In the genomic region with DNA sequence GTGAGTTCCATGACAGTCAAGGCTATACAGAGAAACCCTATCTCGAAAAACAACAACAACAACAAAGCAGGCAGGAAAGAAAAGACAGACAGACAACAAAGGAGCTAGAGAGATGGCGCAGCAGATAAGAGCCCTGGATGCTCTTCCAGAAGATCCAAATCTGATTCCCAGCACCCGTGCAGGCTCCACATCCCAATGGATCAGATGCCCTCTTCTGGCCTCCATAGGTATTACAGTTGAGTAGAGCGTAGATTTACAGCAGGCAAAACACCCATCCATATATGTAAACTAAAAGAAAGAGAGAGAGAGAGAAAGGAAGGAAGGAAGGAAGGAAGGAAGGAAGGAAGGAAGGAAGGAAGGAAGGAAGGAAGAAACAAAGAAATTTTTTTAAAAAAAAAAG, we compare ENCODE assay signal across 9 mouse cellular contexts. TPM values are rescaled to one million over a fixed set of nuclear protein-coding genes. Genes with fewer than 3 reads are reported as not detected.
A peak's percentile ranks its signal among the peaks of the same experiment; 100 is the strongest.
DNase-seq lines count a peak whose midpoint lies in the region; ATAC-seq and TF ChIP-seq lines count a peak whose summit lies in the region.
"Had no signal": no experiment of that assay in that cellular context is flagged by ENCODE, and none has a peak within 500 bp of the region (broad histone marks: within the 10 kb centered on the region; RNA-seq: fewer than 3 reads in every experiment).

No protein-coding gene starts in this region.

- no peak overlapping the region for H3K4me3 ChIP-seq in spleen, adult 2 months (ENCODE audit: extremely low read depth, insufficient read depth, insufficient read length)

- WGBS in spleen, adult 2 months = 81% methylated on average over 4 of the region's 4 CpGs

- no peaks in the 10 kb centered on the region; the same call in 1 of the 2 replicates for H3K36me3 ChIP-seq in spleen, adult 2 months (ENCODE audit: control insufficient read depth, insufficient read depth, low read length)
- H3K36me3 ChIP-seq in splenic B cell, adult 2 months (ENCODE audit: control insufficient read depth, insufficient read depth, low read length, poor library complexity, severe bottlenecking) = peaks cover 3% of the 10 kb centered on the region; the same call in 1 of the 2 replicates

- TF ChIP-seq POLR2A in spleen, adult 2 months (IDR thresholded peaks at IDR 0.05; ENCODE audit: low read depth, low read length) = no peak

- peak; percentile 89 for DNase-seq in heart, adult 11 months
- no peak for DNase-seq in heart, adult 9 months (ENCODE audit: low spot score in 2 of 2)
- no peak for DNase-seq in spleen, adult 2 months (ENCODE audit: low read depth in 1 of 2, low spot score in 2 of 2)
- no peak for DNase-seq in spleen, adult 12 weeks (ENCODE audit: low spot score)
- DNase-seq in splenic B cell, adult 2 months (ENCODE audit: low read depth, low spot score) = peak; percentile 36
- DNase-seq in layer of hippocampus, adult 11-12 months (ENCODE audit: low spot score) = no peak
- DNase-seq in left cerebral cortex, adult 18-20 months (ENCODE audit: low spot score in 2 of 2) = no peak

- peaks cover 3% of the 10 kb centered on the region for H3K4me1 ChIP-seq in spleen, adult 2 months (ENCODE audit: control insufficient read depth, insufficient read depth, insufficient read length)

- no peak overlapping the region for H3K27ac ChIP-seq in spleen, adult 2 months (ENCODE audit: insufficient read depth, low read length)

- no peaks in the 10 kb centered on the region for H3K27me3 ChIP-seq in spleen, adult 2 months (ENCODE audit: control insufficient read depth, insufficient read depth, low read length)
- H3K27me3 ChIP-seq in splenic B cell, adult 2 months (ENCODE audit: control insufficient read depth, insufficient read depth, low read length, poor library complexity, severe bottlenecking) = no peaks in the 10 kb centered on the region

- ATAC-seq in common myeloid progenitor, adult 5-6 weeks (replicated peaks; ENCODE audit: low read depth, poor library complexity, severe bottlenecking) = 0 out of 2 replicates have a peak, but pooled peaks have one; percentile 50

- TF ChIP-seq CTCF in spleen, adult 2 months (IDR thresholded peaks at IDR 0.05; ENCODE audit: extremely low read depth, insufficient read depth, insufficient read length, insufficient replicate concordance) = peak; percentile 34; the same call in 1 of the 2 replicates

RNA-seq across cellular contexts. Expression of gene Gja10, which starts 51.2 kb away (rescaled TPM):
- polyA plus RNA-seq in spleen, adult 2 months (2012; rRNA removed) = 0.05 and 0.06 TPM in 2 replicates
- total RNA-seq in common myeloid progenitor, adult 5-6 weeks (2017) = not detected in 2 replicates
- total RNA-seq in left cerebral cortex, adult 18-20 months (2021) = not detected
- total RNA-seq: gastrocnemius, adult 8-10 months had no signal

Comparison
In these comparisons a context has a peak if more than half of its experiments do, and no peak if none do; other contexts are left out.
1. DNase-seq: peak in heart, adult 11 months (single experiment) and splenic B cell, adult 2 months (single experiment); none in heart, adult 9 months (0 of 2), spleen, adult 2 months (0 of 2), spleen, adult 12 weeks (single experiment), layer of hippocampus, adult 11-12 months (single experiment) and left cerebral cortex, adult 18-20 months (0 of 2).